Mouse (Mus musculus): ENCODE measurements around the gene Tmco4. TPM values are rescaled to one million over a fixed set of nuclear protein-coding genes. Genes with fewer than 3 reads are reported as not detected.
A peak's percentile ranks its signal among the peaks of the same experiment; 100 is the strongest.

Gene Tmco4
- total RNA-seq, 4 experiments from 2014 or later: 2.3 to 3.6 (median 3.5) TPM

DNA sequence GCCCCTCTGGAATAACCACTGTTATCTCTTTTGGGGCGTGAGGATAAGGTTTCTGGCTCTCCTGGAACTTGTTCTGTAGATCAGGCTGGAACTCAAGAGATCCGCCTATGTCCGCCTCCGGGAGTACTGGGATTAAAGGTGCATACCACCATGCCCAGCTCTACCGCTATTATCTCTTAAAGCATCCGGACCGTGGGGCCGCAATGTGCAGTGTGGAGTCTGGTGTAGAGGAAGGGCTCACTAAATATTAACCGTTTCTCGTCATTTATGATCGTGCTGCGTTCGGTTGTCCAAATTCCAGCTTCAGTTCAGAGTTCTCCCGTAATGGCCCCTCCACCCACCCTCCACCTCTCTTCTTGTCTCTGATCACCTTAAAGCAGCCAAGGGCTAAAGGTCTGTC, 45.7 kb downstream of the Tmco4 start:
- no peak for DNase-seq (ENCODE audit: low spot score in 2 of 2)

- no peak for DNase-seq (ENCODE audit: low spot score in 2 of 2)
Observed at GRCm38 (mm10) chr4:139018976-139019375, 46.3 kb downstream of the Tmco4 start.

GRCm38 (mm10) chr4:139019413-139019812, 46.7 kb downstream of the Tmco4 start:
- DNase-seq (ENCODE audit: low spot score in 2 of 2): no peak

DNA sequence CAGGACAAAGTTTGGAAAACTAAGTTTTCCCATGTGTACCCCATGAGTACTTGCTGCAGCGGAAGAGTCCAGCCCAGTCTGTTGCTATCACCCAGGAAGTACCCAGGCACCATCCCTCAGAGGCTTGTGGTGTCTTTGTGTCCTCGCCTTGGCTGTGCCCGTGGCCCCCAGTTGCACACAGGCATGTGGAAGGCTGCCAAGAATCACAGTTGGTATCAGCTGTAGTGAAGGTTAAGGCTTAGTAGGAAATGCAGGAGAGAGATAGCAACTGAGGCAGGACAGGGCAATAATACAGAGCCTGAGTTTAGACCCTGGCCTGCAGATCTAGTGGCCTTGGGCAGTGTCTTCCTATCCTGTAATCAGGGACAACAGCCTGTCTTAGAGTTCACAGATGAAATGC, 47.7 kb downstream of the Tmco4 start:
- no peak for DNase-seq (ENCODE audit: low spot score in 2 of 2)

- peak in 1 of 2 experiments; percentile 63 for DNase-seq (ENCODE audit: low spot score in 2 of 2)
Observed at GRCm38 (mm10) chr4:139024379-139024778, 51.7 kb downstream of the Tmco4 start.

- no peak for DNase-seq (ENCODE audit: low spot score in 2 of 2)
Observed at GRCm38 (mm10) chr4:139030675-139031074, 58.0 kb downstream of the Tmco4 start.

DNA sequence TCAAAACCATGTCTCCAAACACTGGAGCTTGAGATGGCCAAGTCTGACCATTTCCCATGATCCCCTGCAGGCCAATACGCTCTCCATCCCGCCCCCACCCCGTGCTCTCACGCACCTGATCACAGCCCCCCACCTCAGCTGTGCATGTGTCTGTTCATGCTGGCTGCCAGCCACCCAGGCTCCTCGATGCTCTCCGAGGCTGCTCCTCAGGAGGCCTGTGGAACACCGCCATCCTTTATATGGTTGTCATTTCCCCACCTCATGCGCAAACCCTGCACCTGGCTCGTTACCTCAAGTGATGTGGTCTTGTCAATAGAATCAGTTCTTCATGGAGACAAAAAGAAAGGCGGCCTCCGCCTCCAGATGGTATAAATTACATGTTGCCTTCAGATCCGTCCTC, 59.8 kb downstream of the Tmco4 start:
- DNase-seq (ENCODE audit: low spot score in 2 of 2): no peak

- no peak for DNase-seq (ENCODE audit: low spot score in 2 of 2)
Observed at GRCm38 (mm10) chr4:139033263-139034009, 60.7 kb downstream of the Tmco4 start.

- DNase-seq (ENCODE audit: low spot score in 2 of 2): no peak
Observed at GRCm38 (mm10) chr4:139034010-139034367, 61.3 kb downstream of the Tmco4 start.

- no peak for DNase-seq (ENCODE audit: low spot score in 2 of 2)
Observed at GRCm38 (mm10) chr4:139034540-139034939, 61.9 kb downstream of the Tmco4 start.

GRCm38 (mm10) chr4:139034942-139035341, 62.3 kb downstream of the Tmco4 start:
- DNase-seq (ENCODE audit: low spot score in 2 of 2): no peak

- DNase-seq (ENCODE audit: low spot score in 2 of 2): no peak
Observed at GRCm38 (mm10) chr4:139035799-139036198, 63.1 kb downstream of the Tmco4 start.

GRCm38 (mm10) chr4:139037795-139038607, 65.3 kb downstream of the Tmco4 start:
- DNase-seq (ENCODE audit: low spot score in 2 of 2): no peak

- DNase-seq (ENCODE audit: low spot score in 2 of 2): no peak
Observed at GRCm38 (mm10) chr4:139040084-139040839, 67.6 kb downstream of the Tmco4 start.

DNA sequence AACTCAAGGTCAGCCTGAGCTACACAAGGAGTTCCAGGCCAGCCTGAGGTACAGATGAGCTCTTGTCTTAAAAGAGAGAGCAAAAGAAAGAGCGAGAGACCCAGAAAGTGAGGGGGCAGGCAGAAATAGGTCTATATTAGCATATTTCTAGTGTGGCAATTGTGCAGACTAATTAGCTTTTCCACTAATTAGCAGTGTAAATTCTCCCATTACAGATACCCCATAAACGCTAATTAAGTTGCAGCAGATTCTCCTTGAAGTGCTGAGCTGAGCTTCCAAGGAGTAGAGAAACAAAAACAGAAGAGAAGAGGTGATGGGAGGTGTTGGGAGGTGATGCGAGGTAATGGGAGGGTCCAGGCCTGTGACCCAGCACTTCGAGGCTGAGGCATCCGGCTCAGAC, 69.9 kb downstream of the Tmco4 start:
- no peak for DNase-seq (ENCODE audit: low spot score in 2 of 2)

GRCm38 (mm10) chr4:139043600-139043999, 70.9 kb downstream of the Tmco4 start:
- no peak for DNase-seq (ENCODE audit: low spot score in 2 of 2)

- no peak for DNase-seq (ENCODE audit: low spot score in 2 of 2)
Observed at GRCm38 (mm10) chr4:139044566-139044965, 71.9 kb downstream of the Tmco4 start.

GRCm38 (mm10) chr4:139046354-139046753, 73.7 kb downstream of the Tmco4 start:
- no peak for DNase-seq (ENCODE audit: low spot score in 2 of 2)

DNA sequence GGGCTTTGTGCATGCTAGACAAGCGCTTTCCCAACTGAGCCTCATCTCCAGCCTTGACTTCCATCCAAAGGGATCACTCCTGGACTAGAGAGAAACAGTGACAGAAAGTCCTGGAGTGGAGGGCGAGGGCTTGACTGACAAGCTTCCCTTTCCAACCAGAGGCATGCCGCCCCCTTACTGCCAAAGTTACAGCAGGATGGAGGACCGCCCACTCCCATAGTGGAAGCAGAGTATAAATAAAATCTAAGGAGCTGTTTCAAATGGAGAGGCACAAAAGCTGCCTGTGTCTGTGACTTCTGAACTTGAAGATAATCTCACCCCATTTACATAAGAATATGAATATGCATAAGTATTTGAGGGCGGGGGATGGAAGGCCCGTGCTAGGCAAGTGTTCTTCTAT, 75.8 kb downstream of the Tmco4 start:
- no peak for DNase-seq (ENCODE audit: low spot score in 2 of 2)

GRCm38 (mm10) chr4:139052796-139053195, 80.1 kb downstream of the Tmco4 start:
- no peak for DNase-seq (ENCODE audit: low spot score in 2 of 2)

DNA sequence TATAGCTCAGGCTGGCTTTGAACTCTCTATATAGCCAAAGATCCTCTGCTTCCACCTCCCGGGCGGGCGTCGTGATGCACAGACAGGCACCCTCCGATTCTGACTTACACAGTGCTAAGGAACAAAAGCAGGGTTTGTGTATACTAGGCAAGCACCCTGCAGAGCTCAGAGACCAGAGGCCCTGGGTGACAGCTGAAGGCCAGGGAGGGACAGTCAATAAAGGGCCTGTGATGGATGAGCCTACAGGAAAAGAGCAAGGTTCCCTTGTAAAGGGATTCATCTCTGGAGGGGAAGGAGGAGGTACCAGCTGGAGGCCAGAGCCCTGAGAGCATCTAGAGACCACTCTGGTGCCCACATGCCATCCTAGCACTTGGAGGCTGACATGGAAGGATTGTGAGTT, 80.7 kb downstream of the Tmco4 start:
- no peak for DNase-seq (ENCODE audit: low spot score in 2 of 2)

DNA sequence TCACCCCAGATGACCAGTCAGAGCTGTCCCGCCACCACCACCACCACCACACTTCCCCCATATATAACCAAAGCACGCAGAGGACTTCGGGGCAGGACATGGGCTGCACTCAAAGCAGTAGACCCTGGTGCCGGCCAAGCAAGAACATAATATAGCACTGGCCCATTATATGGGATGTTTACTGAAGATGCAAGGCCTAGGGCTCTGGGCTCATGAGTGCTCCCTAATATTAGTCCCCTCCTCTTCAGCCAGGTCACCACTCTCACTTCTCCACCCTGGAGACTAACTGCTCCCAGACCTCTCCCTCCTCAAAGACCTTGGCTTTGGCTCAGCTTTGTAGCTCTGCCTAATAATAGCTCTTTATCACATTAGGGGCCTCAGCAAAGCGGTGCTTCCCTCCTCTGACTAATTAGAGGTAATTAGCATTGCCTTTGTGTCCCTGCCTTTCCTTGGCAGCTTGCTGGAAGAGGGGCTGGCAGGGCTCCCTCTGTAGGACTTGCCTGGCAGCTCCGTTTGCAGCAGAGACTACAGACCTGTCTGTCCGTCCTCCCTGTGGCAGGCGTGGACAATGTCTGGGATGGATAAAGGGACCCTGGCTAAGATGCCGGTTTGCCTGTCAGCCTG, 81.7 kb downstream of the Tmco4 start:
- DNase-seq (ENCODE audit: low spot score in 2 of 2): peak in 1 of 2 experiments; percentile 65
